Comparison of ENCODE assay signal across 19 mouse cellular contexts in genomic region chr7:99232571-99232970, GRCm38 (mm10). TPM values are rescaled to one million over a fixed set of nuclear protein-coding genes. Genes with fewer than 3 reads are reported as not detected.
DNase-seq lines count a peak whose midpoint lies in the region; ATAC-seq and TF ChIP-seq lines count a peak whose summit lies in the region.
"Had no signal": no experiment of that assay in that cellular context is flagged by ENCODE, and none has a peak within 500 bp of the region (broad histone marks: within the 10 kb centered on the region; RNA-seq: fewer than 3 reads in every experiment).

No protein-coding gene starts in this region.

- H3K27me3 ChIP-seq in lung, embryonic 14.5 days (ENCODE audit: insufficient read depth, low read length): peaks cover 2% of the 10 kb centered on the region; the same call in 1 of the 2 replicates
- no peaks in the 10 kb centered on the region for H3K27me3 ChIP-seq in ES-Bruce4 (ENCODE audit: control insufficient read depth, insufficient read depth, low read length, poor library complexity, severe bottlenecking)
- H3K27me3 ChIP-seq: neural tube, embryonic 12.5 days had no signal

- no peak for TF ChIP-seq EP300 in ES-Bruce4 (IDR thresholded peaks at IDR 0.05; ENCODE audit: insufficient read depth, low read depth, low read length)

- H3K4me3 ChIP-seq in lung, embryonic 14.5 days (ENCODE audit: low read depth, low read length): no peak overlapping the region
- H3K4me3 ChIP-seq in ES-Bruce4 (ENCODE audit: low read depth, low read length): no peak overlapping the region
- H3K4me3 ChIP-seq: liver, embryonic 15.5 days; midbrain, embryonic 10.5 days; neural tube, embryonic 12.5 days had no signal

- H3K27ac ChIP-seq in lung, embryonic 14.5 days (ENCODE audit: low read depth): no peak overlapping the region
- H3K27ac ChIP-seq in ES-Bruce4 (ENCODE audit: insufficient read depth, low read length): no peak overlapping the region
- H3K27ac ChIP-seq: liver, embryonic 15.5 days; midbrain, embryonic 10.5 days; neural tube, embryonic 12.5 days had no signal

- H3K9me3 ChIP-seq in lung, embryonic 14.5 days (ENCODE audit: low read depth, low read length): no peaks in the 10 kb centered on the region
- H3K9me3 ChIP-seq in ES-Bruce4 (replicated peaks; ENCODE audit: control insufficient read depth, insufficient read depth, low read length, poor library complexity, severe bottlenecking): no peaks in the 10 kb centered on the region
- H3K9me3 ChIP-seq: liver, embryonic 15.5 days; midbrain, embryonic 10.5 days; neural tube, embryonic 12.5 days had no signal

- H3K36me3 ChIP-seq in lung, embryonic 14.5 days (ENCODE audit: insufficient read depth): no peaks in the 10 kb centered on the region
- no peaks in the 10 kb centered on the region for H3K36me3 ChIP-seq in ES-Bruce4 (ENCODE audit: control insufficient read depth, insufficient read depth, low read length, poor library complexity, severe bottlenecking)
- H3K36me3 ChIP-seq: liver, embryonic 15.5 days; neural tube, embryonic 12.5 days had no signal

- no peak overlapping the region for H3K4me2 ChIP-seq in lung, embryonic 14.5 days
- H3K4me2 ChIP-seq: heart, embryonic 11.5 days; liver, embryonic 15.5 days; neural tube, embryonic 12.5 days had no signal

- peak; percentile 33; the same call in 1 of the 2 replicates for TF ChIP-seq CTCF in lung, embryonic 14.5 days (IDR thresholded peaks at IDR 0.05; ENCODE audit: low read depth)
- TF ChIP-seq CTCF in ES-Bruce4 (IDR thresholded peaks at IDR 0.05; ENCODE audit: low read depth, low read length): peak; percentile 36

- no peak for TF ChIP-seq POLR2A in ES-Bruce4 (IDR thresholded peaks at IDR 0.05; ENCODE audit: insufficient read depth, low read length)

- no peak overlapping the region for H3K9ac ChIP-seq in lung, embryonic 14.5 days
- H3K9ac ChIP-seq in ES-Bruce4 (ENCODE audit: low read depth, poor library complexity, severe bottlenecking): no peak overlapping the region
- H3K9ac ChIP-seq: liver, embryonic 15.5 days; neural tube, embryonic 12.5 days had no signal

- no peak for ATAC-seq in lung, embryonic 14.5 days (ENCODE audit: insufficient read depth)

- DNase-seq in heart, postnatal 4 days: peak; percentile 28
- no peak for DNase-seq in heart, adult 18-20 months
- DNase-seq in lung, embryonic 14.5 days: no peak
- no peak for DNase-seq in lung, postnatal 36 days
- DNase-seq in ZHBTc4 (ENCODE audit: low read depth, low spot score): peak; percentile 58
- DNase-seq in c-Kit-positive CD71-positive TER-119-positive erythroid progenitor cells, embryonic 14.5 days (ENCODE audit: low spot score): no peak
- DNase-seq: adrenal gland, postnatal 25 days; cerebellum, adult 8-10 months; gastrocnemius, postnatal 25 days; heart, postnatal 36 days; kidney, adult 9 months; left cerebral cortex, postnatal 4 days had no signal

- no peaks in the 10 kb centered on the region for H3K4me1 ChIP-seq in lung, embryonic 14.5 days (ENCODE audit: insufficient read depth)
- H3K4me1 ChIP-seq in ES-Bruce4 (ENCODE audit: control insufficient read depth, insufficient read depth, low read length): no peaks in the 10 kb centered on the region

- 74% methylated on average over 6 of the region's 6 CpGs for WGBS in lung, embryonic 14.5 days

RNA-seq across cellular contexts. Expression of gene Mogat2, which starts 5.8 kb away (rescaled TPM):
- total RNA-seq in heart, postnatal 4 days (2021): not detected
- not detected for total RNA-seq in heart, adult 18-20 months (2021)
- polyA plus RNA-seq in lung, embryonic 14.5 days (2014; fragmentation: Nextera tagmentation; extraction: Ambion mirVana): 1.4 and 1.6 TPM in 2 replicates
- polyA plus RNA-seq in ES-Bruce4 (2011; ENCODE audit: insufficient read depth, insufficient read length, low read depth, missing spikeins): 9.1 and 9.3 TPM in 2 replicates
- total RNA-seq: gastrocnemius, postnatal 25 days; heart, postnatal 36 days; left cerebral cortex, adult 18-20 months; monocyte, adult 5-6 weeks had no signal

RNA-seq across cellular contexts. Expression of gene Map6, which starts 34.7 kb away (rescaled TPM):
- 1 to 10 TPM; 4.6 to 4.8 TPM for total RNA-seq in heart, postnatal 4 days (2021)
- total RNA-seq in heart, adult 18-20 months (2021): 1 to 10 TPM; 3.7 to 5.1 TPM
- polyA plus RNA-seq in lung, embryonic 14.5 days (2014; fragmentation: Nextera tagmentation; extraction: Ambion mirVana): 1.2 and 2.0 TPM in 2 replicates
- 16.0 and 17.5 TPM in 2 replicates for polyA plus RNA-seq in ES-Bruce4 (2011; ENCODE audit: insufficient read depth, insufficient read length, low read depth, missing spikeins)
- total RNA-seq: monocyte, adult 5-6 weeks had no signal

RNA-seq across cellular contexts. Expression of gene Dgat2, which starts 50.1 kb away (rescaled TPM):
- total RNA-seq in heart, postnatal 4 days (2021): 10 to 100 TPM; 69.7 to 78.2 TPM
- 100 to 1,000 TPM; 343 to 377 TPM for total RNA-seq in heart, adult 18-20 months (2021)
- 17.0 and 25.2 TPM in 2 replicates for polyA plus RNA-seq in lung, embryonic 14.5 days (2014; fragmentation: Nextera tagmentation; extraction: Ambion mirVana)
- 1.6 and 2.1 TPM in 2 replicates for polyA plus RNA-seq in ES-Bruce4 (2011; ENCODE audit: insufficient read depth, insufficient read length, low read depth, missing spikeins)

Comparison
In these comparisons a context has a peak if more than half of its experiments do, and no peak if none do; other contexts are left out.
1. DNase-seq: peak in heart, postnatal 4 days (single experiment) and ZHBTc4 (single experiment); none in heart, adult 18-20 months (0 of 2), lung, embryonic 14.5 days (single experiment), lung, postnatal 36 days (single experiment) and c-Kit-positive CD71-positive TER-119-positive erythroid progenitor cells, embryonic 14.5 days (single experiment).
2. RNA of gene Dgat2, which starts 50.1 kb away (total RNA-seq): 343 to 377 TPM in heart, adult 18-20 months; 69.7 to 78.2 TPM in heart, postnatal 4 days; every median in the first group is over 4 times any median in the second.